Mouse (Mus musculus) limb, embryonic 10.5 days (tissue): Measurements from ENCODE around the gene Satb1. TPM values are rescaled to one million over a fixed set of nuclear protein-coding genes. Genes with fewer than 3 reads are reported as not detected.

Experiments used
- DNase-seq: peaks from one replicate; pipeline ENCODE4 v3.0.0-alpha.2; 2017; ENCODE audit warnings: low spot score
- H3K27ac ChIP-seq: fragments of 300-500 bp; sonication (generic); 2 replicates; pipeline ENCODE4 v1.5.1; 2016; ENCODE audit warnings: mild to moderate bottlenecking
- H3K27me3 ChIP-seq: fragments of 300-500 bp; sonication (generic); 2 replicates; pipeline ENCODE4 v1.6.1; 2016; ENCODE audit warnings: low read depth, mild to moderate bottlenecking; ENCODE audit not compliant: poor library complexity, severe bottlenecking
- H3K36me3 ChIP-seq: fragments of 300-500 bp; sonication (generic); 2 replicates; pipeline ENCODE4 v1.6.1; 2016; ENCODE audit warnings: mild to moderate bottlenecking, moderate library complexity
- H3K4me1 ChIP-seq: fragments of 300-500 bp; sonication (generic); 2 replicates; pipeline ENCODE4 v1.6.1; 2016
- H3K4me3 ChIP-seq: fragments of 300-500 bp; sonication (generic); 2 replicates; pipeline ENCODE4 v1.5.1; 2016; ENCODE audit warnings: mild to moderate bottlenecking, moderate library complexity
- H3K9me3 ChIP-seq: fragments of 300-500 bp; sonication (generic); replicated peaks from 2 replicates; pipeline ENCODE4 v1.6.1; 2016; ENCODE audit warnings: mild to moderate bottlenecking
- WGBS: fragments of 180-500 bp; shearing (Covaris S2); methylation state at CpG from one replicate; pipeline ENCODE4 v1.1.7; 2016; 5-methylcytosine and 5-hydroxymethylcytosine counted together
- polyA plus RNA-seq: library from polyadenylated mRNA; unstranded; fragments of >200 nt; fragmentation: Nextera tagmentation; extraction: Ambion mirVana; gene quantifications from 2 replicates; pipeline ENCODE4 v1.2.1, GENCODE M21; 2016

Satb1 gene
- polyA plus RNA-seq, 1 experiment from 2014 or later: 11.0 TPM

GRCm38 (mm10) chr17:51786050-51786449 is 47.0 kb downstream of the Satb1 start:
- no peaks in the 10 kb centered on the region for H3K9me3 ChIP-seq
- no peak overlapping the region for H3K4me3 ChIP-seq
- no peaks in the 10 kb centered on the region for H3K27me3 ChIP-seq
- peaks cover 4% of the 10 kb centered on the region; the same call in 1 of the 2 replicates for H3K4me1 ChIP-seq
- peaks cover 9% of the 10 kb centered on the region for H3K36me3 ChIP-seq
- WGBS: 86% methylated on average over 2 of the region's 2 CpGs
- H3K27ac ChIP-seq: no peak overlapping the region
- DNase-seq: no peak

DNA sequence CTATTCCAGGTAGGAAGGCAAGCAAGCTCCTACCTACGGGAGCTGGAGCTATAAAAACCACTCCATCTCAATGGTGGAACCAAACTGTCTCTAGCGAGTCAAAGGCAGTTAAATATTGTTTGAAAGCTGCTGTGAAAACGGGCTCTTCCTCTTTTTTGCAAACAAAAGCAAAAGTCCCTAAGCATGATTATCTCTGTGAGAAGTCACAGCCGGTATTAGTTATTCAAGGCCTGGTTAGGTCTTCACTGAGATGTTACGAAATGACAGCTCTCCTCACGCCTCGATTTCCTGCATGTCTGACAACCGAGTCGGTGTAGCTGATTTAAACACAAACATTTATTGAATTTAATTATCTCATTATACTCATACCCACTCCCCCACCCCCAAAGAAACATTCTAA is 48.2 kb downstream of the Satb1 start:
- Histone ChIP-seq H3K27ac (no peak overlapping the region), H3K36me3 (peaks cover 9% of the 10 kb centered on the region), H3K4me1 (no peaks in the 10 kb centered on the region), H3K4me3 (no peak overlapping the region), H3K9me3 (no peaks in the 10 kb centered on the region), H3K27me3 (no peaks in the 10 kb centered on the region)
- WGBS: 93% methylated on average over 9 of the region's 9 CpGs
- DNase-seq: no peak

DNA sequence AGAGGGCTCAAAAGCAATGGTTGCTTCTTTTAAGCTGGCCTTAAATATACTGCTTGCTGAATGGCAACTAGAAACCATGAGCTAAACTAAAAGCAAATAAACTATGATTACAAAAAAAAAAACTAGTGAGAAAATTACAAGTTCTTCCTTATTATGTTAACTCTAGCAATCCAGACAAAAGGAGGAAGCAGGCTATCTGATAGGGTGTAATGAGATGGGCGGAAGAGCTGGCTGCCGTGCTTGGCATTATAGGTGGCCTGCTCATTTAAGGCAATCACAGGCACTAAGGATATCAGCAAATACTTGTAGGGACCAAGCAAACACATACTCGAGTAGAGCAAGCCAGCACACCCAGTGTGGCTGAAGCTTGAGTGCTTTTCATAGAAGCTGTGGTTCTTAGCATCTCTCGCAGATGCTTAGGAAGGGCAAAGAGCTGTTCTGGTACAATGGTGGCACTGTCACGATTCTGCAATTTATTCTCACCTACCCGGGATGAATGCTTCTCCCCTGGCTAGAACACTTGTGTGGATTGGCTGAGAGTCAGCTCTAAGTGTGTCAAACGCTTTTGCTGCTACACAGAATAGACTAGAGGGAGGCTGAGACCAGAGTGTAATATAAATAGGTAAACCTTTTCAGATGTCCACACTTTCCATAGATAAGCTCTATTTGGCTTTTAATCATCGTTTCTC is 49.4 kb downstream of the Satb1 start:
- Histone ChIP-seq H3K4me3 (no peak overlapping the region), H3K36me3 (peaks cover 9% of the 10 kb centered on the region), H3K27me3 (no peaks in the 10 kb centered on the region), H3K27ac (no peak overlapping the region), H3K9me3 (no peaks in the 10 kb centered on the region), H3K4me1 (no peaks in the 10 kb centered on the region)
- DNase-seq: no peak
- WGBS: 88% methylated on average over 8 of the region's 8 CpGs

DNA sequence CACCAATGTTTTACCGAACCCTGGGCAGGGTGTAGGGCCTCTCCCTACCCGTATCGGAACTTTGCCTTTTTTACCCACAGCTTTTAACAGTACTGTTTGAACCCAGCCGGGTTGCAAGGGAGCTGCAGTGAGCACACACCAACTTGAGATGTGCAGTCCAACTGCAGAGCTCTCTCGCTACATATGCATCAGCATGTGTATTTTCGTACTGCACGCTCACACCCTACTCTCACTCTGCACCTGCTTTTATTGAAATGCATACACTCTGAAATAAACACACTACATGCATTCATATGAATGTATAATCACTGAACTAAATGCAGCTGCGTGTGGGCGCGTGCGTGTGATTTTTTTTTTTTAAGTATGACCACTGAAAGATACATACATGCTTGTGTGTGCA is 53.1 kb downstream of the Satb1 start:
- no peak overlapping the region for H3K27ac ChIP-seq
- WGBS: 95% methylated on average over 11 of the region's 11 CpGs
- no peaks in the 10 kb centered on the region for H3K4me1 ChIP-seq
- DNase-seq: no peak
- peaks cover 9% of the 10 kb centered on the region for H3K36me3 ChIP-seq
- H3K9me3 ChIP-seq: no peaks in the 10 kb centered on the region
- no peaks in the 10 kb centered on the region for H3K27me3 ChIP-seq
- no peak overlapping the region for H3K4me3 ChIP-seq

DNA sequence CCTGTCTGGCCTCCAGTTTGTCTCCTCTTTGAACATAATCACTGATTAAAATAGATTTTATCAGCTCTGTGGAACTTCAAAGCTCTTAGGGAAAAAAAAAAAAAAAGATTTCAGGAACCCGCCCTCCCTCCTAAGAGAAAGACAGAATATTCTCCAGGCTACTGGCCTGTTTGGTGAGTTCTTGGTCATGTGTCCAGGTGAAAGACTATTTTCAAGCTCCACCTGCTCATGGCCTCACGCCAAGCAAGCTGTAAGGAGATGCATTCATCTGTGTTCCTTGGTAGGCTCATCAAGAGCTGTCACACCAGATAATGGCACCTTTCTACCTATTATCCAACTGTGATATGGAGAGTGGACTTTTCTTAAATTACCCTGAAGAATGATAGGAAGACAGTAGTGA is 54.1 kb downstream of the Satb1 start:
- 83% methylated on average over 2 of the region's 2 CpGs for WGBS
- DNase-seq: no peak
- no peak overlapping the region for H3K4me3 ChIP-seq

GRCm38 (mm10) chr17:51777813-51778212 is 55.3 kb downstream of the Satb1 start:
- Histone ChIP-seq H3K4me3 (no peak overlapping the region), H3K9me3 (no peaks in the 10 kb centered on the region), H3K27me3 (no peaks in the 10 kb centered on the region), H3K36me3 (peaks cover 6% of the 10 kb centered on the region), H3K4me1 (no peaks in the 10 kb centered on the region), H3K27ac (no peak overlapping the region)
- WGBS: 94% methylated on average over 1 of the region's 1 CpGs
- no peak for DNase-seq

More for the DNA sequence above, 54.1 kb downstream of the Satb1 start:
- no peak overlapping the region for H3K27ac ChIP-seq
- peaks cover 9% of the 10 kb centered on the region for H3K36me3 ChIP-seq
- H3K4me1 ChIP-seq: no peaks in the 10 kb centered on the region
- H3K9me3 ChIP-seq: no peaks in the 10 kb centered on the region
- H3K27me3 ChIP-seq: no peaks in the 10 kb centered on the region

DNA sequence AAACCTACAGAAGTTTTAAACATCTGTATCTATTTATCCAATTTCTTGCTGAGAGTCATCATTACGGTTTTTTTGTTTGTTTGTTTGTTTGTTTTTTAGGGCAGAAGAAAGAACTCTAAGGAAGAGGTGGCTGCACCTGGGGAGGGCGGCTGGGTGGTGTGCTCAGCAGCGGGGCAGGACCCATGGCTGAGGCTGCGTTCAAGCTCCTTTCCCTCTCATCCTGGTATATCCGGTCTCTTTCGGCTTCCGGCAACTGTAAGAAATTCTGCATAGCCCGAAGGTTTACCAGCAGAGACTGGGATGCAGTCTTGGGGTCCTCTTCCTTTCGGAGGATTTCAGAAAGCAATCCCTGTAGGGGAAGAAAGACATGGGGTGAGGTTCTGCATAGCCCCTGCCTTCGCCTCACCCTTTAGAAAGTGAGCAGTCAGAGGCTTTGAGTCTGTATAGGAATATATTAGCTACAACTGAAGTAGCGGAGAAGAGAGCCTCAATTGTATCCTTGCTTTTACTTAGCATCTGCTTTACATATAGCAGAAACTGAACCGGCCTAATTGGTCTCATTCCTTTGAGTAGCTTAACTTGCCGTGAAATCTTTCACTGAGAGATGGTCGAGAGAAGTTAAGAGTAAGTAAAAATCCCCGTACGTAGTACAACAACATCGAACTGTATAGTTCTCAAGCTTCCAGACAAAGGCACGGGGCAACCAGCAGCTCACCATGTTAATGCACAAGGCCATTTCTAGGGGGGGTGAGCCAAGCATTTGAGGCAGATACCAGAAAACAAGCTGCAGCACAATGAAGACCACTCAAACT is 57.8 kb downstream of the Satb1 start:
- Histone ChIP-seq H3K36me3 (no peaks in the 10 kb centered on the region), H3K9me3 (no peaks in the 10 kb centered on the region), H3K27me3 (no peaks in the 10 kb centered on the region), H3K4me3 (no peak overlapping the region), H3K4me1 (no peaks in the 10 kb centered on the region), H3K27ac (no peak overlapping the region)
- no peak for DNase-seq
- 87% methylated on average over 18 of the region's 18 CpGs for WGBS

- H3K4me1 ChIP-seq: peaks cover 32% of the 10 kb centered on the region
- whole genome bisulfite sequencing: 94% methylated on average over 8 of the region's 8 CpGs
- H3K36me3 ChIP-seq: no peaks in the 10 kb centered on the region
- no peak overlapping the region for H3K4me3 ChIP-seq
- H3K9me3 ChIP-seq: no peaks in the 10 kb centered on the region
- H3K27ac ChIP-seq: no peak overlapping the region
- peaks cover 47% of the 10 kb centered on the region for H3K27me3 ChIP-seq
- DNase-seq: no peak
Observed at GRCm38 (mm10) chr17:51763600-51763999, 69.5 kb downstream of the Satb1 start.

GRCm38 (mm10) chr17:51762503-51762902 is 70.6 kb downstream of the Satb1 start:
- H3K27ac ChIP-seq: no peak overlapping the region
- H3K36me3 ChIP-seq: no peaks in the 10 kb centered on the region
- 72% methylated on average over 7 of the region's 7 CpGs for WGBS
- H3K4me1 ChIP-seq: peaks cover 32% of the 10 kb centered on the region
- H3K9me3 ChIP-seq: no peaks in the 10 kb centered on the region
- peaks cover 53% of the 10 kb centered on the region for H3K27me3 ChIP-seq
- no peak for DNase-seq
- no peak overlapping the region for H3K4me3 ChIP-seq

GRCm38 (mm10) chr17:51760997-51761655 is 72.0 kb downstream of the Satb1 start:
- peaks cover 32% of the 10 kb centered on the region for H3K4me1 ChIP-seq
- H3K27me3 ChIP-seq: peaks cover 66% of the 10 kb centered on the region
- H3K27ac ChIP-seq: no peak overlapping the region
- H3K4me3 ChIP-seq: peak overlapping the region; percentile 31
- no peaks in the 10 kb centered on the region for H3K36me3 ChIP-seq
- no peak for DNase-seq
- 45% methylated on average over 17 of the region's 17 CpGs for WGBS
- H3K9me3 ChIP-seq: no peaks in the 10 kb centered on the region

- DNase-seq: peak; percentile 63
- peak overlapping the region; percentile 31 for H3K4me3 ChIP-seq
- 26% methylated on average over 17 of the region's 17 CpGs for WGBS
Observed at GRCm38 (mm10) chr17:51760251-51760887, 72.7 kb downstream of the Satb1 start.

GRCm38 (mm10) chr17:51759509-51759908 is 73.6 kb downstream of the Satb1 start:
- no peaks in the 10 kb centered on the region for H3K9me3 ChIP-seq
- H3K4me1 ChIP-seq: peaks cover 32% of the 10 kb centered on the region
- H3K27me3 ChIP-seq: peaks cover 57% of the 10 kb centered on the region
- no peak overlapping the region for H3K27ac ChIP-seq
- 83% methylated on average over 4 of the region's 4 CpGs for WGBS
- H3K36me3 ChIP-seq: no peaks in the 10 kb centered on the region
- DNase-seq: no peak
- no peak overlapping the region for H3K4me3 ChIP-seq

More at GRCm38 (mm10) chr17:51760251-51760887, 72.7 kb downstream of the Satb1 start:
- Histone ChIP-seq H3K27ac (no peak overlapping the region), H3K9me3 (no peaks in the 10 kb centered on the region), H3K27me3 (peaks cover 66% of the 10 kb centered on the region), H3K36me3 (no peaks in the 10 kb centered on the region), H3K4me1 (peaks cover 32% of the 10 kb centered on the region)
